Mouse (Mus musculus) heart, adult 10 weeks (tissue): ENCODE measurements around the gene Cacna1i. TPM values are rescaled to one million over a fixed set of nuclear protein-coding genes. Genes with fewer than 3 reads are reported as not detected.

ENCODE experiments used
- polyA plus RNA-seq: library from polyadenylated mRNA; stranded (reverse); fragments of 350-450 nt; fragmentation: Illumina TruSeq; extraction: RNeasy Lipid Tissue Mini Kit (QIAGEN cat#74804); gene quantifications from one replicate; pipeline ENCODE4 v1.2.3, GENCODE M21; 2014; ENCODE audit warnings: low read depth, low replicate concordance

Cacna1i gene
- 0.05 TPM for polyA plus RNA-seq

DNA sequence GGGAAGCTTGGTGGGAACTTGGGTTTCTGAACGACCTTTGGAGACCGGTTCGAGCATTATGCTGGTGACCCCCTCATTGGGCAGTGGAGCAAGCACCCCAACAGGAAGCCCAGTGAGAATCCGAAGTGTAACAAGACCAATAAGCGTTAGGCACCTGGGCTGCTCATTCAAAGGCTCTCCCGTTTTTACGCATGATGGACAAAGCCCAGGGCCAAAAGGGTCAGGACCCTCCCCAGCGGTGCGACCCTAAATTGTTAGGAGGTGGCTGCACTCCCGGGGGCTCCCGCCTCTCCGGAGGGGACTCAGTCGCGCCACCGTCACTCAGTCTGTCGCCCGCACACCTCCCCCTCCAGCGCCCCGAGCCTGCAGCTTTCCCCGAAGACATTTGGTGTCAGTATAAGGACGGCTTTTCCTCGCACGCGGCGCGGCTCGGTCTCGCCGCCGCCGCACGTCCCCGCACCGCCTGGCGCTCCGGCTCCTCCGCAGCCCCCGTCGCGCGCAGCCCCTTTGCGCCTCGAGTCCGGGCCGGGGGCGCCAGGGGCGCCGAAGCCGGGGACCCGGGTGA lies at the start of gene Cacna1i:
Gene Cacna1i, plus strand, starts transcription at position 388 of the 565 bp plus-strand sequence.

DNA sequence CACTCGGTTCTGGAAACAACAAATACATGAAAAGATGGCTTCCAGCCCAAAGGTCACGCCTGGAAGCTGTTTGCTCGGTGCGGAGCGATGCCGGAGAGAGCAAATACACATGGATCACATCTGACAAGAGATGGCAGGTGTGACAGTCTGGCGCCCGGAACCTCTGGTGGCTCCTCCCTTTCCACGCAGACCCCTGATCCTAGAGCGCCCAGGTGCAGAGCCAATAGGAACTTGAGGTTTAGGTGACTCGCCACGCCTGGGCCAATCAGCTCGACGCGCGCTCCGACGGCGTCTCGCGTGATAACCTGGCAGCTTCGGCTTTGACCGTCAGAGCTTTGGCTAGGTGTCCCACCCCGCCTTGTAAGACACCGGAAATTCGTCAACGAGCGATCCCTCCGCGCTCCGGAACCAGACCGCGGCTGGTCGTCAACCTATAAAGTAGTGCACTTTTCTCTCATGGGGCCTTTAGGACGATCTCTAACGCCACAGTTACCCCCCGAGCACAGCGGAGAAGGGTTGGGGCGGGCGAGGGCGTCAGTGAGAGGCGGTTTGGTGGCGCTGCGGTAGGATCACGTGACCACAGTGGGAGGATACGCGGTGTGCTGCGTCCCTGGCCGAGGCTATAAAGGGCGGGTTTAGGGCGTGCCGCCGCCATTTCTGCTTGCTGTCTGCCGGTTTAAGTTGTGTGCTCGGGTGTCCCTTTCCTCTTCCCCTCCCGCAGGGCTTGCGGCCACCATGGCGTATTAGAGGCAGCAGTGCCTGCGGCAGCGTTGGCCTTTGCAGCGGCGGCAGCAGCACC lies 32.0 kb upstream of the Cacna1i start, which contains the start of gene Atf4:
Gene Atf4, plus strand, starts transcription at position 338 of the 799 bp plus-strand sequence.

DNA sequence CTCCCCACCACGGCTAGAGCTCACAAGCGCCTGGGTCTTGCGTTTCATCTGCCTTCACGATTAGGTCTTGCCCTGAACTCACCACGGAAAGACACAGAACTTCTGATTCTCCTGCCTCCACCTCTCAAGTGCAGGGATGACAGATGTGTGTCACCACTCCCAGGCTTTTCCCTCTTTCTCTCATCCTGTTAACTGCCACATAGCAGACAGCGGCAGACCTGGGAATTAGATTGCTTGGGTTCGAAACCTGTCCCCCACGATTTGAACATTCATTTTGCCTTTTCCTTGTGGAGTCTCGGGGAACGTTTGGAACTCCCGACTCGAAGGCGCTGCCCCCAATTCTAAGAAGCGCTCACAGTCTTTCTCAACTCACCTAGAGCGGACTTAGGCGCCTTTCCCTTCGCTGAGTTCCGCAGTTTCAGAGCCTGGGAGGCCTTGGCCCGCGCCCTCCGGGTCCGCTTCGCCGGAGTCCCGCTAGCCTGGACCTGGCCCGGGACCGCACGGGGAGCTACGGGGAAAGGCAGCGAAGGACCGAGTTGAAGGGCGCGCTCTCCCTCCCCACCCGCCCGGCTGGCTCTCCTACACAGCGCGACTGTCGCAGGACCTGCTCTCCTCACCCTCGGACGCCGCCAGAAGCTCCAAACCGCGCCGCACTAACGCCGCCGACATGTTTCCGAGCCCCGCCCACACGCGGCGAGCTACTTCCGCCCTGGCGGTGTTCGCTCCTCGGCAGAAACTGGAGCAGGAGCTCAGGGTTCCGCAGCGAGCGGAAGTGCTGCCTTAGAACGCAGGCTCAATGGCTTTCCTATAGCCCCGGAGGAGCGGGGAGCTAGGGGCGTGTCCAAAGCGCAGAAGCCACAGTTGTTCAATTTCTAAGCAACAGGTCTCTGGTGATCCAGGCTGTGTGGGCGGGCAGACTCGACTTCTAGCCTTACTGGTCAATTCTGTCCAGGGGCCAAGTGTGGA lies 23.1 kb upstream of the Cacna1i start, which contains the start of gene Rps19bp1:
Gene Rps19bp1, minus strand, starts transcription at position 706 of the 966 bp plus-strand sequence.

Other genes starting within 250 kb of the Cacna1i start
- 116 TPM for gene Syngr1, start 195.9 kb upstream of the Cacna1i start, polyA plus RNA-seq
- 294 TPM for gene Rpl3, start 195.4 kb upstream of the Cacna1i start, polyA plus RNA-seq
- gene Tab1, start 154.1 kb upstream of the Cacna1i start, polyA plus RNA-seq = 19.5 TPM
- gene Mgat3, start 113.5 kb upstream of the Cacna1i start, polyA plus RNA-seq = 2.9 TPM
- 13.3 TPM for gene Mief1, start 53.2 kb upstream of the Cacna1i start, polyA plus RNA-seq
- gene AC140267.1, start 51.4 kb upstream of the Cacna1i start, polyA plus RNA-seq = not detected
- gene Atf4, start 32.1 kb upstream of the Cacna1i start, polyA plus RNA-seq = 104 TPM
- gene Rps19bp1, start 22.9 kb upstream of the Cacna1i start, polyA plus RNA-seq = 20.4 TPM